Mouse (Mus musculus) layer of hippocampus, postnatal 25 days (tissue): Measurements from ENCODE around the gene Lrrc25. TPM values are rescaled to one million over a fixed set of nuclear protein-coding genes. Genes with fewer than 3 reads are reported as not detected.

Experiments used
- DNase-seq, 2 experiments: peaks; one replicate each; pipeline ENCODE4 v3.0.0; 2022; ENCODE audit warnings: mixed read lengths in 2 of 2, low spot score in 1 of 2; ENCODE audit errors: extremely low spot score in 1 of 2
- total RNA-seq, 2 experiments: library from RNA; stranded (reverse); gene quantifications; 2 replicates each; pipeline ENCODE4 v1.2.3; 2021

The Lrrc25 gene
- total RNA-seq, 2 experiments from 2014 or later, result 0.63 to 1.0 TPM

DNA sequence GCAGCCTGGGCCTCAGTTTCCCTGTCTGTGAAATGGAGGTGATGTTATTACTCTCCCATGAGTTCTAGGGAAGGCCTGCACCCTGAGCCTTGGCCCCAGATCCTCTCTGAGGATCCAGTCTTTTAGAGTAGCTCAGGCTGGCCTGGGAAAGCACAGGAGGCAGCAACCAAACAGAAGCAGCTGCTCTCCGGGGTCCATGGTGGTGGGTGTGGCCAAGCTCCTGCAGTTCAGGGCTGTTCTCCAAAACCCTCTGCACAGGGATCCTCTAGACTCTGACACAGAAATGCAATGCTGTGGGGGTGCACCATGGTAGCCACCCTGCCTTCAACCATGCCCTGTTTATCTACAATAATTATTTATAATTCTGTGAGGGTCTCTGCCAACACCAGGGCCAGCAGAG is 2.2 kb upstream of the Lrrc25 start:
- no peak for DNase-seq

DNA sequence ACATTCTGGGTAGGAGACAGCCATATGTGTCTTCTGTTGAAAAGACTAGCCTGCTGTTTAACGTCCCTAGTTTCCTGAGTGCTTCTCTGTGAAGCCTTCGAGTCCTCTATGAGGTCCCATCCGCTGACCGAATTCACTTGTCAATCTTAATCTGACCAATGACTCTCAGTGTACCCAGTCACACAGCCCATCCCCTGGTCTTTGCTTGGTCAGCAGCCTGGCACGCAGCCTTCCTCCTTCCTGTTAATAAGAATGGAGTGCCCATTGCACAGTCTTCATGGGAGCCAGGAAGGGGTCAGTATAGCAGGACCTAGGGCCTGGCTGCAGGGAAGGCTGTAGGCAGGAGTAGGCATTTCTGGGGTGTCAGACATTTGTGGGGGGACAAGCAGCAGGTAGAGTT is 1.5 kb upstream of the Lrrc25 start:
- no peak for DNase-seq

DNA sequence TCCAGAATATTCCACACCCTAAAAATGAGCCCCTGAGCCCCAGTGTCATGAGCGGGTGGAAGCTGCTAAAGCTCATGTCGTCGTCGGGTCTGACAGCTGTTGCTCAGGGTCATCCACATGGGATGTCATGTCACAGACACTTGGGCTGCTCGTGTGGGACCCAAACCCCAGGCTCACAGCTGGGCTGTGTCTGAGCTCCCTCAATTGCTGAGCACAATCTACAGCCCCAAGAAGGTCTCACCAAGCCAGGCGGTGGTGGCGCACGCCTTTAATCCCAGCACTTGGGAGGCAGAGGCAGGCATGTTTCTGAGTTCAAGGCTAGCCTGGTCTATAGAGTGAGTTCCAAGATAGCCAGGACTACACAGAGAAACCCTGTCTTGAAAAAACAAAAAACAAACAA is 674 bp upstream of the Lrrc25 start:
- DNase-seq, result no peak

DNA sequence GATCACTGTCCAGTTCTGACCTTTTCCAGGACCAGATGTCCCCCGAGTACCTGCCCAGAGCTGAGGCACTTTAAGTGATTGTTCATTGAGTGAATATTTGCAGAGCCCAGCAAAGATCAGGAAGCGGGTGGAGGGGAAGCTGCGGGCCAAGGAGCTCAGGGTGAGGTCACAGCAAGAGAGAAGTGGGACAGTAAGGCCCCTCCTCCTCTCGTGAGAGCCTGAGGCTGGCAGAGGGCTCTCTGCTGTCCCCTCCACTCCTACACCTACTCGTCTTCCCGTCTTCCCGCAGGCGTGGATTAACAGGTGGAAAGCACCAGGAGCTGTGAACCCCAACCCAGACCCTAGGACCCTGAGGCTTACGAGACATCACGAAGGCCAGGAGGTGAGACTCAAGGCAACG is 690 bp downstream of the Lrrc25 start:
- no peak for DNase-seq

DNA sequence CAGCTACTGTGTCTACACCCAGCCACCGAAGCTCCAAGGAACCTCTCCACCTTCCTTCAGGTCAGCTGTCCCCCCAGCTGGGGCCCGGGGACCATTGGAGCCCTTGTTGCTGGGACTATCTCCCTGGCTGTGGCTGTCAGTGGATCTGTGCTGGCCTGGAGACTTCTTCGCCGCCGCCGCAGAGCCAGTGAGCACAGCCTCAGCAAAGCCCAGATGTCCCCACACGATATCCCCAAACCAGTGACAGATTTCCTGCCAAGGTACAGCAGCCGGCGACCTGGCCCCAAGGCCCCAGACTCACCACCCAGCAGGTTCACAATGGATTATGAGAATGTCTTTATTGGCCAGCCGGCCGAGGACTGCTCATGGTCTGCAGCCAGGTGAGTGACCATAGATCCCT is 2.0 kb downstream of the Lrrc25 start:
- no peak for DNase-seq

DNA sequence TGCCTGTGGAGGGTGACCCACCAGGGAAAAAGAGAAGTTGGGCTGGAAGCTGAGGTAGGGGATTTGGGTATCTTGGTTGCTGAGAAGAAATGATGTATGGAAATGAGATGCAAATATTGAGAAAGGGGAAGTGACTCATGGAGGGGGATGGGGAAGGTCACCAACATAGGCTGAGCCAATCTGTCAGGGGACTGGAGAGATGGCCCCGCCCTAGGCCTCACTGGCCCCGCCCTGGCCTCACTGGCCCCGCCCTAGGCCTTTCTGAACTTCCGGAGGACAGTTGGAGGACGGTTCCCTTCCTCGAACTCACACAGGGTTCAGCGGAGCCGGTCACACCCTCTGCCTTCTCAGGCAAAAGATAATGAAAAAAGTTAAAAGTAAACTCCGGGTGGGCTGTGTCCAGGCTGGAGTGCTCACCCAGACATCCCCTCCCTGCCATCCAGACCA is 3.0 kb downstream of the Lrrc25 start:
- DNase-seq, result no peak

DNA sequence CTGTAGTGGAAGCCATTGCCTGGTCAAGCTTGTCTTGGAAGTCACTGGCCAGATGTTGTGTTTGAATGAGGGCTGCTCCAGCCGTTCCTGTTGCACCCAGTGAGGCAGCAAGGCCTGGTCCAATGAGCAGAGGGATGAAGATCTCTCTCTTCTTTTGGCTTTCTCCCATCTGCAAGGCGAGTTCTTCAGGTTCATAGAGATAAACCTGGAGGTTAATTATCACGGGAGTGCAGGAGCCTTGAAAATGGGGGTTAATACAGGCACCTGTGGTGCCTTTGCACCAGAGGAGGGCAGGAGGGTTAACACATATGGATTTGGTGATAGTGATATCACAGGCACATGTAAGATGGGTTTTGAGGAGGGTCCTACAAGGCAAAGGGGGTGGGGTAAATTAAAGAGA is 6.3 kb downstream of the Lrrc25 start:
- no peak for DNase-seq

DNA sequence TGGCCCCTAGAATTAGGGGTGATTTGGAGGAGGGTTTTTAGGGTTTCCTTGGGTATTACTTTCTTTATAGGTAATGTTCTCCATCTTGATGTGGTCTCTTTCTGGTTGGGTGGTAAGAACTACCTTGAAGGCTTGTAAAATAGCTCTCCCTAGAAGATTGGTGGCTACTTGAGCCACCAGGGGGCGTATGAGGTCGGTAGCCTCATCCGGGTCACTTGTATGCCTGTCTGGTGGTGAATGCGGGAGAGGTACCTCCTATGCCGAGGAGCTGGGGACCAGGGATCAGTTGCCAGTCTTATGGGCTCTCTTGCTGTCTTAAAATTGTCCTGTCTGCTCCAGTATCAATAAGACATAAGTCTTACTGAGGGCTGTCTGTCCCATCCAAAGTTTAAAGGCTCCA is 9.1 kb downstream of the Lrrc25 start:
- DNase-seq, result peak in 1 of 2 experiments; percentile 37

DNA sequence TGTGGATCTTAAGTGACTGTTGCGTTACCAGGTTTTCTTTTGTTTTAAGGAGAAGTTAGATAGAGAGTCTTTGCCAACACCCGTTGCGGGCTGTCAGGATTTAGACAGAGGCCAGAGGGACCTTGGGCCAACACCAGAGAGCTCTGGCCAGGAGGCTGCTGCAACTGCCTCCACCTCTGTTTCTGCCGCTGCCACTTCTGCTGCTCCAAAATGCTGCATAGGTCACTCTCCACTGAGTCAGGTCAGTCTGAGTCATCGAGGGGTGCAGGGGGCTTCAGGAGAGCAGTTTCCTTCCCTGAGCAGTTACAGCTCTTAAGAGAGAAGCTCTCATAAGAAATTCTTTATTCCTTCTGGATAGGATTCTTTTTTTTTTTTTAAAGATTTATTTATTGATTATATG is 11.1 kb downstream of the Lrrc25 start:
- no peak for DNase-seq

DNA sequence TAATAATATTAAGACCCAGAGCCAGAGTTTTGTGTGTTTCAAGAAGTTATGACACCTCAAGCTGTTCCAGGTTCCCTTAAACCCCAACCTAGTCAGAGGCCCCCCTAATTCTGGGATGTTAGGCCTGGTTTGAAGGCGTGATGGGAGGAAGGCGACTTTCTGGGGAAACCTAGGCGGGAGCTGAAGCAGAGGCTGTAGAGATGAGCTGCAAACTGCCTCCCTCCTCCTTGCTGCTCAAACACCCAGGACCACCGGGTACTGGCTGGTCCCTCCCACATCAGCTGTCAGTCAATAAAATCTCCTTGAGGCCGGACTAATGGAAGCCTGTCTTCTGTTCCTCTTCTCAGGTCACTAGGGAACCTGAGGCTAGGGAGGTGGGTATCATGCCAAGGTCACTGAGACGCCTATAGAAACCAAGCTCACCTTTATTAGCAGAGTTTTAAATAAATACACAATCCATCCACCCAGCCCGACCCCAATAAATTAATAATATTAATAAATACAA is 13.1 kb downstream of the Lrrc25 start:
- DNase-seq, result no peak

DNA sequence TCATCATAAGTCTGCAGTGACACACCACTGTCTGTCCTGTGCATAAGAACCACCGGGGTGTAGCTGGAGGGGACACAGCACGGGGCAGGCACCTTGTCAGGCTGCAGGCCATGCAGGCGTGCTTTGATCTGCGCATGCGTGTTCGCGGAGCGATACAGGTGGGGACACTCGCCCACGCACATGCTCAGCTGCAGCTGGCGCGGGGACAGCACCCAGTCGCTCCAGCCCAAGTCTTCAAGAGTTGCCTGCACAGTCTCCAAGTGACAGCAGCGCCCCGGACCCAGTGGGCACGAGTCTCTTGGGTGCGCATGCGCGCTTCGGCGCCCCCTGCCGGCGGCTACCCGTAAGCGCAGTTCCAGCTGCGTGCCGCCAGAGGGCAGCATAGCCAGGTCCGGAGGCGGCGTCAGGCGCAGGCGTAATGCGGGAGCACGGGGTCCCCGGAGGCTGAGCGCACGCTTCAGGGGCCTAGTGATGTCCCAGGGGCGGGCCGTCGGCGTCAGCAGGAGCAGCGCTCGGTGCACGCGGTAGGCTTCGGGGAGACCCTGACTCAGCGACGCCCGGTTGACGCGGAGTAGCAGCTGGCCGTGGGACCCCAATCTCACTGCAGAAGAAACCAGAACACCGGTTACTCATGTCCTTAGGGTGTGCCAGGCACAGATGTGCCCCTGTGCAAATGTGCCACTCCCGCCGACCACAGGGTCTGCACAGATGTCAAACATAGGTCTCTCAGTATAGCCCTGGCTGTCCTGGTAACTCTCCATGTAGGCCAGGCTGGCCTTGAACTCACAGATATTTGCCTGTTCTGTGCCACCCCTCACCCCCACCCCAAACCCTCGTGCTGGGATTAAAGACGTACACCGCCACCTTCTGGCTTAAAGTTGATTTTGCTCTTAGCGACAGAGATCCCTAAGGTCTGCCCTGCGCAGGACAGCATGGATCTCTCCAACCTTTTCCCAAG is 13.9 kb downstream of the Lrrc25 start:
- DNase-seq, result peak; percentile 82 to 94

DNA sequence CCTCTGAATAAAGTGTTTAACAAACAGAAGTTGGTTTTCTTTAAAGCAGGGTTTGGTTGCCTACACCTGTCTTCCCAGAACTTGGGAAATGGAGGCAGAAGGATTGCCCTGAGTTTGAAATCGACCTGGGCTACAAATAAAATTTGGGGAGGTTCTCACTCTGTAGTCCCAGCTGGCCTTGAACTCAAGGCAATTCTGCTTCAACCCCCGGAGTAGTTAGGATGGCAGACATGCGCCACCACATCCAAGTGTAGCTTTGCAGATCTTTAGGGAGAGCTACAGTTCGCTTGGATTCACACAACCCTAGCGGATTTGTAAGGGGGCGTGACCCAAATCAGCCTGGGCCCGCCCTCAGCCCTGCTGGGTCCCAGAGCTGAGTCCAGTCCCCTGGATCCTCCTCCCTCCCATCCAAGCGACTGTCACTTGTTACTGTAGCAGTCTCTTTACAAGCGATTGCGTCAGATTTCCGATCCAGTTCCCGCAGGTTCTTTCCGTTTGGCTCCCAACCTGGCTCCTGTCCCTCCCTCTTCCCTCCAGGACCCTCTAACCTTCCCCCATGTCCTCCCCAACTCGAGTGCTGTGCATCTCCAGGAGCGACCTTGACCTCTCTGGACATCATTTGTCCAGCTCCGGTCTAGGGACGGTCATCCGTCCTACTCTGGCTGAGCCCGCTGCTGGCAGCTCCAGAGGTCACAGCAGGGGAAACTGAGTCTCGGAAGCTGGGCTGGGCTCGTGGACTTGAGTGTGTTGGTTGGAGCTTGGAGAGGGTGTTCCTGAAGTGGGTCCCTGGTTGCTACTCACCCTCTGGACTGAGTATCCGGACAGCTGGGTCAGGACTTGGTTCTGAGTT is 14.8 kb downstream of the Lrrc25 start:
- no peak for DNase-seq

DNA sequence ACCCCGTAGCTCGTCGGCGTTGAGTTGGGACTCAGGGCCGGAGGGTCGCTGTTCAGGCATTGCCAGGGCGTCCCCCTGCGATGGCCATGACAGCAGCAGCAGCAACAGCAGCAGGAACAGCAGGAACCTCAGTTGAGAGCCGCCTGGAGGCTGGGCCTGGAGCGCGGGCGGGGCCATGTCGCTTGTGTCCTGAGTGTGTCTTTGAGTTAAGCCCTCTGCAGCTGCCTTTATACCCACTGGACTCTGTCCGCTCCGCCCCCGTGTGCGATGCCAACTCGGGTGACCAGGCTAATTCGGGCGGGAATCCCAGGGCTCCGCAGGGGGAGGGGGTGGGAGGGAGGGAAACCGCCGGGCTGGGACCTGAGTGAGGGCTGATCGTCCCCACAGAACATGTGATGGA is 15.5 kb downstream of the Lrrc25 start:
- DNase-seq, result no peak

DNA sequence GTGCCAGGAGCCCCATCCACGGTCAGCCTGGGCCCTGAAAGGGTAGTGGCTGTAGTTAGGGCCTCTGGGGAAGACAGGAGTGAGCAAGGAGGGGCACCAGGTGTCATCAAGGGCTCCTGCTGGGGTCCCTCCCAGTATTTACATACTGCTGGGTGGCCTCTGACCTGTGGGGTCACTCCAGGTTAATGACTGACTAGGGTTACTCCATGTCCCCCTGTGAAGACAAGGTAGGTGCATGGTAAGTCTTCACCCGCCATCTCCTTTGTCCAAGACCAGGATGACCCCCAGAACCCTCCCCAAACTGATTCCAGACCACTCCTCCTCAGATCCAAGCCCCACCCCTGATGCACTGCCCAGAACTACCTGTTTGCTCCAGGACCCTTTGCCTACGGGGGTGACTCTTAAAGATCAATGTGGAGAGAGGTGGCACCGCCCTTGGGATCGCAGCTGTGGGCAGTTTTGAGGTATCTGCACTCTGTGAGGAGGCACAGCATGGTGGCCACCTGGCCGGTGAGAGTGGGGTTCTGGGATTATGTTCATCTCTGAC is 16.5 kb downstream of the Lrrc25 start, which contains the start of gene Gdf15:
Gene Gdf15 (minus strand): TSS at position 111 of the 547 bp plus-strand sequence.
- DNase-seq, result no peak

DNA sequence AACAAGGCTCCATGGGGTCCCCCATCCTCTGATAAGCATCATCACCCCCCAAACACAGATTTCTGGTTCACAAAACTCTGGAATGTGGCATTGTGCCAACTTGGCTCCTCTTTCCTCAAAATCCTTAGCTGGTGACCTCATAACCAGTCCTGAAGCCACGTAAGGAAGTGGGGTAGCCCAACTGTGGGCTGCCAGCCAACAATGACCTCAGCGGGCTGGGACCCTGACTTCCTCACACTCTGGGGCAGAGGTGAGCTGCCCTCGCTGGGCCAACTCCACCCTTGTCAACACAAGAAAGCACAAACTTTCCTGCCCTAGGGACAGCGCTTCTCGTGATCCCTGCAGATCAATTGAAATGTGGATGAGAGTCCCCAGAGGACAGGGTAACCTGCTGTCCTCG is 18.1 kb downstream of the Lrrc25 start:
- DNase-seq, result no peak

DNA sequence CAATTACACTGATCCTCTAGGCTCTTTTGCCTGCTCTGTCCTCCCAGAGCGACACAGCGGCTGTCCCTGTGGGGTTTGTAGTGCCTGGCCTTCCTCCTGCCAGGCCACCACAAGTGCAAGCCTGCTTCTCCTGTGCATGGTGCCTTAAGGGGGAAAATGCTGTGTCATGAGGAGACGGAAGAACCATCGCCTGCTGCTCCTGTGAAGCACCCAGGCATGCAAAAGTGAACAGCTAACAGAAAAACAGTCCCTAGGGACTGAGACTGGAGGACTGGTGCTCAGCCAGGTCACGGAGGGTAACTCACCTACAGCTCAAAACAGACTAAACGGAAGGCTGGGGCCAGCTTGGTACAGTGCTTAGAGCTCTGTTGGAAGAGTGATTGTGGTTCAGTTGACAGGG is 19.6 kb downstream of the Lrrc25 start:
- no peak for DNase-seq

DNA sequence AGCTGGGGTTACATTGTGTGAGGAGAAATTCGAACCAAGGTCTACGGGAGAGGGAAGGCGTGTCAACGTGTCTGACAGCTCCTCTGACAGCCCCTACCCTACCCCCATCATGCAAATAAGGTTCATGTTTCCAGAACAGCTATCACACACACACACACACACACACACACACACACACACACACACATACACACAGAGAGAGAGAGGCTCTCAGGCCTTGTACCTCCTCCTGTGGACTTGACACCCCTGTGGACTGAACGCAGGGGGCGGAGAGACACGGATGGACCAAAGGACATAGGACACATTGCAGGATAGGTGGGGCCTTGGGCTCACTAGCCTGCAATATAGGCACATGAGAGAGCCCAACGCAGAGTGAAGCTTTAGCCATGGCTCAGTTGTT is 20.9 kb downstream of the Lrrc25 start:
- DNase-seq, result no peak

DNA sequence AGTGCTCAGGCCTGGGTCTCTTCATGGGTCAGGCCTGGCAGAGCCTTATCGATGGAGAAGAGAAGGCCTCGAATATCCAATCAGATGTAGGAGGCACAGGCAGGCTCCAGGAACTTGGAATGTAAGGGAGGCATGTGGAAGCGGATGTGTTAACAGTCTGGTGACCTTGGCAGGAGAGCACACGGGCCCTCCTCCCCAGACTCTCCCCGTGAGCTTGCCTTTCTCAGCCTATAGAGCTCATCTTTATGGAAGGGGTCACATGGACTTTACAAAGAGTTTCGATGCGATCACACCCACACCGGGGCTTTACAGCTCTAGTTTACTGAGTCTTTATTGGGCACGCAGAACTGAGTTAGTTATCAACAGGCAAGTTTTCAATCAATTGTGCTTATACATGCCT is 22.8 kb downstream of the Lrrc25 start:
- DNase-seq, result no peak

DNA sequence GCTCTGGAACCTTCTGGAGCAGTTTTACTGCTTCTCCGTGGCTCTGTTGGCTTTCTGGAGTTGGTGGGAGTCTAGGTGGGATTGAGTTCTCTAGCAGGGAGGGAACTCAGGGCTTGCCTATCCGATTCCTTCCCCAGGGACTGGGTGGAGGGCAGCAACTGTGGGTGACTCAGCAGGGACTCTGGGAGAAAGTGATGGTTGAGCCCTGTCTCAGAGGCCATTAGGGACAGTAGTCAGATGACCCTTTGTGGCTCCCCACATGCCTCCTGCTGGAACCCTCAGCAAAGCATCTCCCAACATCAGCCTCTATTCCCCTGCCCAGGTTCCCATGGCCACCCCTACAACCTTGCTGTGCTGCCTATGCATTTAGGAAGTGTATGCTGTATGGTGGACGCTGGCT is 27.1 kb downstream of the Lrrc25 start:
- DNase-seq, result no peak

DNA sequence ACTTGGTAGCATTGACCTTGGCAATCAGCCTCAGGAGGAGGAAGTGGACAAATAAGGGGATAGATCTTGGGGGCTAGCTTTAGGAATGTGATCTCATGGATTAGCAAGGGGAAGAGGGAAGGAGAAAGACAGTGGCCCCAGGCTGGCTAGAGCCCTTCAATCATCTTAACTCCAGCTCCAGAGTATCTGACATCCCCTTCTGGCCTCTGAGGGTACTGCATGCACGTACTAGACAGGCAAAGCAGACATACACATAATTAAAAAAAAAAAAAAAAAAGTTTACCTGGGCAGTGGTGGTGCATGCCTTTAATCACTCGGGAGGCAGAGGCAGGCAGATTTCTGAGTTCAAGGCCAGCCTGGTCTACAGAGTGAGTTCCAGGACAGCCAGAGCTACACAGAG is 28.1 kb downstream of the Lrrc25 start:
- DNase-seq, result no peak
